Mouse (Mus musculus) kidney, postnatal 0 days (tissue): Measurements from ENCODE around the gene Tbc1d22a. TPM values are rescaled to one million over a fixed set of nuclear protein-coding genes. Genes with fewer than 3 reads are reported as not detected.

Experiments
- ATAC-seq: fragments of 200-750 bp; cut with Nextera tagmentation; replicated peaks from 2 replicates; pipeline ENCODE4 v1.8.0; 2017; ENCODE audit warnings: low read depth, moderate number of reproducible peaks, moderate TSS enrichment, moderate library complexity; ENCODE audit not compliant: low FRiP score
- DNase-seq: peaks from one replicate; pipeline ENCODE4 v3.0.0-alpha.2; 2016; ENCODE audit warnings: low spot score
- H3K27ac ChIP-seq: fragments of 300-500 bp; sonication (generic); 2 replicates; pipeline ENCODE4 v1.5.1; 2014; ENCODE audit warnings: mild to moderate bottlenecking
- H3K27me3 ChIP-seq: fragments of 300-500 bp; sonication (generic); 2 replicates; pipeline ENCODE4 v1.6.1; 2014; ENCODE audit warnings: low read length, mixed read lengths; ENCODE audit not compliant: insufficient read depth
- H3K36me3 ChIP-seq: fragments of 300-500 bp; sonication (generic); 2 replicates; pipeline ENCODE4 v1.6.1; 2014; ENCODE audit warnings: low read length, mixed read lengths; ENCODE audit not compliant: insufficient read depth
- H3K4me1 ChIP-seq: fragments of 300-500 bp; sonication (generic); replicated peaks from 2 replicates; pipeline ENCODE4 v1.6.1; 2014; ENCODE audit warnings: antibody characterized with exemption, low read length, mixed read lengths; ENCODE audit not compliant: insufficient read depth
- H3K4me2 ChIP-seq: fragments of 300-500 bp; sonication (generic); 2 replicates; pipeline ENCODE4 v1.6.1; 2014; ENCODE audit warnings: mild to moderate bottlenecking, low read length, moderate library complexity, mixed read lengths
- H3K4me3 ChIP-seq: fragments of 300-500 bp; sonication (generic); replicated peaks from 2 replicates; pipeline ENCODE4 v1.5.1; 2014; ENCODE audit warnings: low read depth, low read length
- H3K9ac ChIP-seq: fragments of 300-500 bp; sonication (generic); 2 replicates; pipeline ENCODE4 v1.6.1; 2014; ENCODE audit warnings: low read depth, low read length
- H3K9me3 ChIP-seq: fragments of 300-500 bp; sonication (generic); replicated peaks from 2 replicates; pipeline ENCODE4 v1.6.1; 2016; ENCODE audit warnings: low read length, inconsistent platforms, mixed read lengths
- CTCF ChIP-seq: IDR thresholded peaks from 2 replicates; pipeline ENCODE4 v1.5.1; 2016; ENCODE audit warnings: antibody characterized with exemption, low read depth, mild to moderate bottlenecking, moderate library complexity
- WGBS: fragments of 180-500 bp; shearing (Covaris S2); extraction: QIAGEN DNeasy Blood & Tissue Kit; methylation state at CpG from one replicate; pipeline ENCODE4 v1.1.7; 2014; 5-methylcytosine and 5-hydroxymethylcytosine counted together
- polyA plus RNA-seq: library from polyadenylated mRNA; unstranded; fragments of >200 nt; fragmentation: Nextera tagmentation; extraction: Ambion mirVana; gene quantifications from 2 replicates; pipeline ENCODE4 v1.2.1, GENCODE M21; 2015

Gene Tbc1d22a
- polyA plus RNA-seq, 1 experiment from 2014 or later: 12.7 TPM

GRCm38 (mm10) chr15:86429766-86430335, 215.6 kb downstream of the Tbc1d22a start:
- Histone ChIP-seq H3K4me2 (no peak overlapping the region), H3K9me3 (no peaks in the 10 kb centered on the region), H3K27me3 (no peaks in the 10 kb centered on the region), H3K27ac (no peak overlapping the region), H3K36me3 (no peaks in the 10 kb centered on the region), H3K9ac (no peak overlapping the region), H3K4me1 (no peaks in the 10 kb centered on the region), H3K4me3 (no peak overlapping the region)
- WGBS: 57% methylated on average over 8 of the region's 8 CpGs
- no peak for ATAC-seq
- no peak for TF ChIP-seq CTCF
- no peak for DNase-seq

- H3K9me3 ChIP-seq: no peaks in the 10 kb centered on the region
- 79% methylated on average over 11 of the region's 11 CpGs for WGBS
These were observed 217.4 kb downstream of the Tbc1d22a start for GRCm38 (mm10) chr15:86431539-86432080.

GRCm38 (mm10) chr15:86432791-86433190, 218.5 kb downstream of the Tbc1d22a start:
- no peak overlapping the region for H3K4me3 ChIP-seq
- no peak for TF ChIP-seq CTCF
- no peak overlapping the region for H3K4me2 ChIP-seq
- H3K9ac ChIP-seq: no peak overlapping the region
- no peak for ATAC-seq
- H3K27ac ChIP-seq: no peak overlapping the region
- no peaks in the 10 kb centered on the region for H3K27me3 ChIP-seq
- no peaks in the 10 kb centered on the region for H3K4me1 ChIP-seq
- H3K9me3 ChIP-seq: no peaks in the 10 kb centered on the region
- no peaks in the 10 kb centered on the region for H3K36me3 ChIP-seq
- no peak for DNase-seq

More at GRCm38 (mm10) chr15:86431539-86432080, 217.4 kb downstream of the Tbc1d22a start:
- Histone ChIP-seq H3K27ac (no peak overlapping the region), H3K4me1 (no peaks in the 10 kb centered on the region), H3K27me3 (no peaks in the 10 kb centered on the region), H3K4me2 (no peak overlapping the region), H3K4me3 (no peak overlapping the region), H3K36me3 (no peaks in the 10 kb centered on the region), H3K9ac (no peak overlapping the region)
- DNase-seq (no peak), ATAC-seq (no peak)
- TF ChIP-seq CTCF: no peak

- DNase-seq (no peak), ATAC-seq (no peak)
- Histone ChIP-seq H3K4me2 (no peak overlapping the region), H3K4me3 (no peak overlapping the region), H3K9me3 (no peaks in the 10 kb centered on the region), H3K9ac (no peak overlapping the region), H3K36me3 (no peaks in the 10 kb centered on the region), H3K4me1 (no peaks in the 10 kb centered on the region), H3K27ac (no peak overlapping the region), H3K27me3 (no peaks in the 10 kb centered on the region)
- WGBS: 75% methylated on average over 8 of the region's 8 CpGs
- no peak for TF ChIP-seq CTCF
These were observed 219.1 kb downstream of the Tbc1d22a start for GRCm38 (mm10) chr15:86433378-86433777.

DNA sequence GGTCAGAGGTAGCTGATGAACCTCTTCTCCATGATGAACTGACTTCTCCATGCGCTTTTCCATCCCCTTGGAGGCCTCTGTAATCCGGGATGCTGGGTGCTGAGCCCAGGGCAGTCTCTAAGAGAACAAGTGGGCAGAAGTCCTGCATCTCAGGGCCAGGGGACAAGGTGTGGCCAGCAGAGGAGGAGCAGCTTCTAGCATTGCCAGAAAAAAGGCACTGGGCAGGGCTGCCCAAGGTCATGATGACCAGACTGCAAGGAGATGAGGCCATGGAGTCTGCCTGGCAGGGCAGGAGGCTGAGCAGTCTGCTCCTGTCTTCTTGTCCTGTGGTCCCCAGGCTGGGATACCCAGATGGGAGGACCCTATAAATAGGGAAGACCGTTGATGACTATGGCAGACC, 220.0 kb downstream of the Tbc1d22a start:
- no peak for DNase-seq
- no peaks in the 10 kb centered on the region for H3K4me1 ChIP-seq
- no peak for TF ChIP-seq CTCF
- H3K9ac ChIP-seq: no peak overlapping the region
- H3K9me3 ChIP-seq: no peaks in the 10 kb centered on the region
- no peak overlapping the region for H3K4me3 ChIP-seq
- H3K27ac ChIP-seq: no peak overlapping the region
- H3K4me2 ChIP-seq: no peak overlapping the region
- ATAC-seq: no peak
- no peaks in the 10 kb centered on the region for H3K36me3 ChIP-seq
- WGBS: 87% methylated on average over 3 of the region's 3 CpGs
- no peaks in the 10 kb centered on the region for H3K27me3 ChIP-seq

- Histone ChIP-seq H3K27me3 (no peaks in the 10 kb centered on the region), H3K9ac (no peak overlapping the region), H3K9me3 (no peaks in the 10 kb centered on the region), H3K4me3 (no peak overlapping the region), H3K4me1 (no peaks in the 10 kb centered on the region), H3K36me3 (no peaks in the 10 kb centered on the region), H3K27ac (no peak overlapping the region), H3K4me2 (no peak overlapping the region)
- DNase-seq (no peak), ATAC-seq (no peak)
- 96% methylated on average over 2 of the region's 2 CpGs for WGBS
- TF ChIP-seq CTCF: no peak
These were observed 223.1 kb downstream of the Tbc1d22a start for GRCm38 (mm10) chr15:86437346-86437745.
